In the genomic region with DNA sequence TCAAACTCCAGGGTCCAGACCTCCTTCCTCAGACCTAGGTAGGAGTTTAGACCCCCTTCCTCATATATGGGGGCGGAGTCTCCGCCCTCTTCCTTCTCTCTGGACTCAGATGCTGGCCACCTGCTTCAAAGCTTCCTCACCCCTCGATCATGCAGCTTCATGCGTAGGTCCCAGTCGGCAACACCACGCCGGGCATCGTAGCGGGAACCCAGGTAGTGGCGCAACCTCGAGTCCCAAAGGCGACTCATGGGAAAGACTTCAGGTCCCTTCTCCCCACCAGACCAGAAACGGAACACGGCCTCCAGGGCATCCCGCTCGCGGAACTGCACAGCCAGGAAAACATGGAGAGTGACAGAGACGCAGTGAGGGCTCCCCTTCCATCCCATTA, we compare ENCODE assay signal across 8 mouse cellular contexts. TPM values are rescaled to one million over a fixed set of nuclear protein-coding genes. Genes with fewer than 3 reads are reported as not detected.
DNase-seq lines count a peak whose midpoint lies in the region; ATAC-seq lines count a peak whose summit lies in the region.

No protein-coding gene starts in this region.

- H3K4me1 ChIP-seq in lung, embryonic 16.5 days (replicated peaks; ENCODE audit: control insufficient read depth, insufficient read depth, low read length), result peaks cover 6% of the 10 kb centered on the region
- peaks cover 21% of the 10 kb centered on the region for H3K4me1 ChIP-seq in forebrain, embryonic 13.5 days
- H3K4me1 ChIP-seq in liver, embryonic 11.5 days (replicated peaks; ENCODE audit: control insufficient read depth, insufficient read depth, low read length), result peaks cover 5% of the 10 kb centered on the region
- peaks cover 8% of the 10 kb centered on the region; the same call in 1 of the 2 replicates for H3K4me1 ChIP-seq in stomach, embryonic 16.5 days (ENCODE audit: control insufficient read depth, insufficient read depth, low read length)

- H3K4me2 ChIP-seq in lung, embryonic 16.5 days (ENCODE audit: low read depth, low read length), result peak overlapping the region; percentile 75
- peak overlapping the region; percentile 60; the same call in 1 of the 2 replicates for H3K4me2 ChIP-seq in forebrain, embryonic 13.5 days
- H3K4me2 ChIP-seq in liver, embryonic 11.5 days, result peak overlapping the region; percentile 65
- H3K4me2 ChIP-seq in stomach, embryonic 16.5 days (ENCODE audit: low read depth, low read length), result peak overlapping the region; percentile 67; the same call in 1 of the 2 replicates

- H3K36me3 ChIP-seq in lung, embryonic 16.5 days (ENCODE audit: control insufficient read depth, insufficient read depth, low read length), result no peaks in the 10 kb centered on the region
- no peaks in the 10 kb centered on the region for H3K36me3 ChIP-seq in forebrain, embryonic 13.5 days (ENCODE audit: poor library complexity, severe bottlenecking)
- H3K36me3 ChIP-seq in liver, embryonic 11.5 days (ENCODE audit: control insufficient read depth, insufficient read depth, low read length), result no peaks in the 10 kb centered on the region
- no peaks in the 10 kb centered on the region for H3K36me3 ChIP-seq in stomach, embryonic 16.5 days (ENCODE audit: control insufficient read depth, insufficient read depth, low read length)

- no peak for DNase-seq in lung, postnatal 10 days
- no peak for DNase-seq in liver, embryonic 11.5 days (ENCODE audit: low spot score)
- no peak for DNase-seq in right cerebral cortex, postnatal 4 days
- no peak for DNase-seq in layer of hippocampus, adult 18-20 months (ENCODE audit: low spot score in 2 of 2)
- DNase-seq in layer of hippocampus, postnatal 10 days (ENCODE audit: low spot score in 2 of 2), result no peak

- peak overlapping the region; percentile 71 for H3K9ac ChIP-seq in lung, embryonic 16.5 days (ENCODE audit: low read length)
- no peak overlapping the region for H3K9ac ChIP-seq in forebrain, embryonic 13.5 days
- H3K9ac ChIP-seq in liver, embryonic 11.5 days (ENCODE audit: low read depth, low read length), result no peak overlapping the region
- no peak overlapping the region for H3K9ac ChIP-seq in stomach, embryonic 16.5 days (ENCODE audit: low read length)

- H3K27ac ChIP-seq in lung, embryonic 16.5 days (ENCODE audit: low read length), result no peak overlapping the region
- H3K27ac ChIP-seq in forebrain, embryonic 13.5 days, result no peak overlapping the region
- H3K27ac ChIP-seq in liver, embryonic 11.5 days (ENCODE audit: low read depth, low read length), result no peak overlapping the region
- no peak overlapping the region for H3K27ac ChIP-seq in stomach, embryonic 16.5 days (ENCODE audit: low read length)

- whole genome bisulfite sequencing in lung, embryonic 16.5 days, result 50% methylated on average over 18 of the region's 18 CpGs
- WGBS in forebrain, embryonic 13.5 days, result 48% methylated on average over 18 of the region's 18 CpGs
- WGBS in liver, embryonic 11.5 days, result 53% methylated on average over 18 of the region's 18 CpGs
- WGBS in stomach, embryonic 16.5 days, result 52% methylated on average over 18 of the region's 18 CpGs

- H3K27me3 ChIP-seq in lung, embryonic 16.5 days (ENCODE audit: control insufficient read depth, insufficient read depth, low read depth, low read length), result no peaks in the 10 kb centered on the region; the same call in 1 of the 2 replicates
- H3K27me3 ChIP-seq in forebrain, embryonic 13.5 days, result peaks cover 13% of the 10 kb centered on the region
- H3K27me3 ChIP-seq in liver, embryonic 11.5 days (replicated peaks; ENCODE audit: control insufficient read depth, insufficient read depth, low read length), result no peaks in the 10 kb centered on the region
- H3K27me3 ChIP-seq in stomach, embryonic 16.5 days (ENCODE audit: control insufficient read depth, insufficient read depth, low read length), result no peaks in the 10 kb centered on the region

- H3K9me3 ChIP-seq in lung, embryonic 16.5 days (ENCODE audit: control insufficient read depth, low read length), result no peaks in the 10 kb centered on the region; the same call in 1 of the 2 replicates
- H3K9me3 ChIP-seq in forebrain, embryonic 13.5 days (replicated peaks), result no peaks in the 10 kb centered on the region
- H3K9me3 ChIP-seq in liver, embryonic 11.5 days (ENCODE audit: control insufficient read depth, low read length), result no peaks in the 10 kb centered on the region
- H3K9me3 ChIP-seq in stomach, embryonic 16.5 days (replicated peaks; ENCODE audit: control insufficient read depth, low read length), result no peaks in the 10 kb centered on the region

- no peak for ATAC-seq in lung, embryonic 16.5 days (ENCODE audit: low read depth)
- no peak for ATAC-seq in forebrain, embryonic 13.5 days
- ATAC-seq in liver, embryonic 11.5 days (replicated peaks; ENCODE audit: low FRiP score), result no peak
- ATAC-seq in stomach, embryonic 16.5 days (ENCODE audit: insufficient read depth, low FRiP score), result no peak

- H3K4me3 ChIP-seq in lung, embryonic 16.5 days (ENCODE audit: low read length), result peak overlapping the region; percentile 48; the same call in 1 of the 2 replicates
- H3K4me3 ChIP-seq in forebrain, embryonic 13.5 days, result no peak overlapping the region
- no peak overlapping the region; the same call in 1 of the 2 replicates for H3K4me3 ChIP-seq in liver, embryonic 11.5 days (ENCODE audit: low read depth, low read length)
- H3K4me3 ChIP-seq in stomach, embryonic 16.5 days (replicated peaks; ENCODE audit: low read length), result peak overlapping the region; percentile 47

RNA-seq across cellular contexts. Expression of a gene that starts 3.3 kb away (rescaled TPM):
- polyA plus RNA-seq in lung, embryonic 16.5 days (2015; fragmentation: Nextera tagmentation; extraction: Ambion mirVana), result 77.2 and 102 TPM in 2 replicates
- 0.89 and 4.9 TPM in 2 replicates for polyA plus RNA-seq in forebrain, embryonic 13.5 days (2015; fragmentation: Nextera tagmentation; extraction: Ambion mirVana)
- 8.9 and 17.0 TPM in 2 replicates for polyA plus RNA-seq in liver, embryonic 11.5 days (2014; fragmentation: Nextera tagmentation; extraction: Ambion mirVana)
- polyA plus RNA-seq in stomach, embryonic 16.5 days (2015; fragmentation: Nextera tagmentation; extraction: Ambion mirVana), result 5.1 and 7.4 TPM in 2 replicates
- total RNA-seq in layer of hippocampus, adult 18-20 months (2021), result 1 to 10 TPM in 1 of 2 experiments, under 1 TPM in 1; 0.54 to 1.3 TPM
- total RNA-seq in layer of hippocampus, postnatal 10 days (2021), result 1 to 10 TPM in 1 of 2 experiments, under 1 TPM in 1; 0.94 to 2.0 TPM

RNA-seq across cellular contexts. Expression of a gene that starts 5.0 kb away (rescaled TPM):
- polyA plus RNA-seq in lung, embryonic 16.5 days (2015; fragmentation: Nextera tagmentation; extraction: Ambion mirVana), result 4.7 TPM in 2 replicates
- polyA plus RNA-seq in forebrain, embryonic 13.5 days (2015; fragmentation: Nextera tagmentation; extraction: Ambion mirVana), result 1.4 and 2.0 TPM in 2 replicates
- polyA plus RNA-seq in liver, embryonic 11.5 days (2014; fragmentation: Nextera tagmentation; extraction: Ambion mirVana), result 0.22 and 0.45 TPM in 2 replicates
- polyA plus RNA-seq in stomach, embryonic 16.5 days (2015; fragmentation: Nextera tagmentation; extraction: Ambion mirVana), result 2.2 TPM in 2 replicates
- under 1 TPM; 0.74 to 0.81 TPM for total RNA-seq in layer of hippocampus, adult 18-20 months (2021)
- total RNA-seq in layer of hippocampus, postnatal 10 days (2021), result 1 to 10 TPM; 1.2 to 1.4 TPM

RNA-seq across cellular contexts. Expression of a gene that starts 11.1 kb away (rescaled TPM):
- polyA plus RNA-seq in lung, embryonic 16.5 days (2015; fragmentation: Nextera tagmentation; extraction: Ambion mirVana), result 28.6 and 34.6 TPM in 2 replicates
- 3.9 and 5.7 TPM in 2 replicates for polyA plus RNA-seq in forebrain, embryonic 13.5 days (2015; fragmentation: Nextera tagmentation; extraction: Ambion mirVana)
- 25.1 and 27.7 TPM in 2 replicates for polyA plus RNA-seq in liver, embryonic 11.5 days (2014; fragmentation: Nextera tagmentation; extraction: Ambion mirVana)
- 26.7 and 111 TPM in 2 replicates for polyA plus RNA-seq in stomach, embryonic 16.5 days (2015; fragmentation: Nextera tagmentation; extraction: Ambion mirVana)
- total RNA-seq in layer of hippocampus, adult 18-20 months (2021), result 1 to 10 TPM; 1.7 to 3.0 TPM
- 1 to 10 TPM; 2.0 to 2.9 TPM for total RNA-seq in layer of hippocampus, postnatal 10 days (2021)

RNA-seq across cellular contexts. Expression of a gene that starts 20.0 kb away (rescaled TPM):
- 5.5 and 8.3 TPM in 2 replicates for polyA plus RNA-seq in lung, embryonic 16.5 days (2015; fragmentation: Nextera tagmentation; extraction: Ambion mirVana)
- 64.0 and 86.3 TPM in 2 replicates for polyA plus RNA-seq in forebrain, embryonic 13.5 days (2015; fragmentation: Nextera tagmentation; extraction: Ambion mirVana)
- polyA plus RNA-seq in liver, embryonic 11.5 days (2014; fragmentation: Nextera tagmentation; extraction: Ambion mirVana), result 0.73 and 1.2 TPM in 2 replicates
- 8.5 TPM in 2 replicates for polyA plus RNA-seq in stomach, embryonic 16.5 days (2015; fragmentation: Nextera tagmentation; extraction: Ambion mirVana)
- 100 to 1,000 TPM; 211 to 233 TPM for total RNA-seq in layer of hippocampus, adult 18-20 months (2021)
- 100 to 1,000 TPM; 203 to 205 TPM for total RNA-seq in layer of hippocampus, postnatal 10 days (2021)

RNA-seq across cellular contexts. Expression of a gene that starts 25.8 kb away (rescaled TPM):
- polyA plus RNA-seq in lung, embryonic 16.5 days (2015; fragmentation: Nextera tagmentation; extraction: Ambion mirVana), result 20.1 and 21.0 TPM in 2 replicates
- 33.8 and 36.8 TPM in 2 replicates for polyA plus RNA-seq in forebrain, embryonic 13.5 days (2015; fragmentation: Nextera tagmentation; extraction: Ambion mirVana)
- 46.2 and 48.0 TPM in 2 replicates for polyA plus RNA-seq in liver, embryonic 11.5 days (2014; fragmentation: Nextera tagmentation; extraction: Ambion mirVana)
- 20.3 and 22.3 TPM in 2 replicates for polyA plus RNA-seq in stomach, embryonic 16.5 days (2015; fragmentation: Nextera tagmentation; extraction: Ambion mirVana)
- 100 to 1,000 TPM; 148 to 153 TPM for total RNA-seq in layer of hippocampus, adult 18-20 months (2021)
- 100 to 1,000 TPM; 114 to 125 TPM for total RNA-seq in layer of hippocampus, postnatal 10 days (2021)

Comparison
In these comparisons a context has a peak if more than half of its experiments do, and no peak if none do; other contexts are left out.
1. H3K4me3 ChIP-seq: peak in lung, embryonic 16.5 days (single experiment) and stomach, embryonic 16.5 days (single experiment); none in forebrain, embryonic 13.5 days (single experiment) and liver, embryonic 11.5 days (single experiment).
2. Peak in every context shown above with its lines, with median percentiles within 50 percentile points of each other: H3K4me2 ChIP-seq.